Mouse (Mus musculus) hindbrain, embryonic 11.5 days (tissue): Measurements from ENCODE around the gene Gm9857. TPM values are rescaled to one million over a fixed set of nuclear protein-coding genes. Genes with fewer than 3 reads are reported as not detected.
A peak's percentile ranks its signal among the peaks of the same experiment; 100 is the strongest.

Experiments
- ATAC-seq: fragments of 200-750 bp; cut with Nextera tagmentation; 2 replicates; pipeline ENCODE4 v1.8.0; 2017; ENCODE audit warnings: mild to moderate bottlenecking, moderate TSS enrichment, moderate library complexity; ENCODE audit not compliant: low FRiP score
- DNase-seq: peaks from one replicate; pipeline ENCODE4 v3.0.0-alpha.2; 2015; ENCODE audit warnings: low spot score
- H3K27ac ChIP-seq: fragments of 300-500 bp; sonication (generic); 2 replicates; pipeline ENCODE4 v1.5.1; 2014; ENCODE audit warnings: mild to moderate bottlenecking, low read depth, low read length
- H3K27me3 ChIP-seq: fragments of 300-500 bp; sonication (generic); 2 replicates; pipeline ENCODE4 v1.6.1; 2014; ENCODE audit warnings: mild to moderate bottlenecking, low read length, moderate library complexity, mixed read lengths; ENCODE audit not compliant: control insufficient read depth, insufficient read depth
- H3K36me3 ChIP-seq: fragments of 300-500 bp; sonication (generic); 2 replicates; pipeline ENCODE4 v1.6.1; 2014; ENCODE audit warnings: mild to moderate bottlenecking, low read length, moderate library complexity, mixed read lengths; ENCODE audit not compliant: control insufficient read depth, insufficient read depth
- H3K4me1 ChIP-seq: fragments of 300-500 bp; sonication (generic); replicated peaks from 2 replicates; pipeline ENCODE4 v1.6.1; 2014; ENCODE audit warnings: low read length, mixed read lengths; ENCODE audit not compliant: control insufficient read depth, insufficient read depth
- H3K4me2 ChIP-seq: fragments of 300-500 bp; sonication (generic); replicated peaks from 2 replicates; pipeline ENCODE4 v1.6.1; 2014; ENCODE audit warnings: mild to moderate bottlenecking, low read depth, low read length
- H3K4me3 ChIP-seq: fragments of 300-500 bp; sonication (generic); 2 replicates; pipeline ENCODE4 v1.5.1; 2014; ENCODE audit warnings: low read depth, low read length
- H3K9ac ChIP-seq: fragments of 300-500 bp; sonication (generic); 2 replicates; pipeline ENCODE4 v1.6.1; 2014; ENCODE audit warnings: low read depth, low read length
- H3K9me3 ChIP-seq: fragments of 300-500 bp; sonication (generic); 2 replicates; pipeline ENCODE4 v1.6.1; 2016; ENCODE audit warnings: low read length; ENCODE audit not compliant: control insufficient read depth
- WGBS: fragments of 180-500 bp; shearing (Covaris S2); extraction: QIAGEN DNeasy Blood & Tissue Kit; methylation state at CpG from one replicate; pipeline ENCODE4 v1.1.7; 2014; 5-methylcytosine and 5-hydroxymethylcytosine counted together
- polyA plus RNA-seq: library from polyadenylated mRNA; unstranded; fragments of >200 nt; fragmentation: Nextera tagmentation; extraction: Ambion mirVana; gene quantifications from 2 replicates; pipeline ENCODE4 v1.2.1, GENCODE M21; 2014

Gm9857 gene
- polyA plus RNA-seq: 0.52 TPM in 1 of 2 replicates, not detected in the other

DNA sequence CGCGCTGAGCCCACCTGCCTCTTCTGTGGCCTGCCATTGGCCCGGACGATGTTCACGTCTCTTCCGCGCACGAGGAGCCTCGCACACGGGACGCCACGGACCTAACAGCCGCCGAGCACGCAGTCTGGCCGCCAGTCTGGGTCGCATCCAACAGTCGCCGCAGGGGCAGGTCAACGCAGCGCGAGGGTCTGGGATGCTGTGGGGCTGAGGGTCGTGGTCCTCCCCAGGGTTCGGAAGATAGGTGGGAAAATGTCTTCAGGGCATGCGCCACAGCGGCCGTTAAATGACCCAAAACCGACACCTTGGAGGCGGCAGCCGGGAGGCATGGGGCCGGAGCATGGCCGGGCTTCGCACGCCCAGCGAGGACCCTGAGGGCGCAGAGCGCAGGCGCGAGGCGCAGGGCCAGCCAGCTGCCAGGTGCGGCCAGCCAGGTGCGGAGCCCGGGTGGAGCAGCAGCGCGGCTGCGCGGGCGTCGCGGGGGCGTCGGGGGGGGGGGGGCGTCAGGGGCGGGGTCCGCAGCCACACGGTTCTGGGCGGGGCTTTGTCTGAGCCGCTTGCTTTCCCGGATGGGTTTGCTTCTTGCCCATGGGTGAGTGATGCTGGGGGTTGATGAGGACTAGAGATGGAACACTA lies at the start of gene Gm9857:
Gene Gm9857 (minus strand): TSS at position 445 of the 633 bp plus-strand sequence.
- Histone ChIP-seq H3K36me3 (no peaks in the 10 kb centered on the region), H3K9ac (no peak within 1 kb of the TSS), H3K4me2 (peak within 1 kb of the TSS; percentile 40), H3K27me3 (no peaks in the 10 kb centered on the region), H3K4me3 (peak within 1 kb of the TSS; percentile 16; the same call in 1 of the 2 replicates), H3K4me1 (no peaks in the 10 kb centered on the region), H3K27ac (no peak within 1 kb of the TSS), H3K9me3 (no peaks in the 10 kb centered on the region)
- DNase-seq: peak; percentile 31
- peak; percentile 70 for ATAC-seq
- WGBS: 61% methylated on average over 44 of the region's 59 CpGs

DNA sequence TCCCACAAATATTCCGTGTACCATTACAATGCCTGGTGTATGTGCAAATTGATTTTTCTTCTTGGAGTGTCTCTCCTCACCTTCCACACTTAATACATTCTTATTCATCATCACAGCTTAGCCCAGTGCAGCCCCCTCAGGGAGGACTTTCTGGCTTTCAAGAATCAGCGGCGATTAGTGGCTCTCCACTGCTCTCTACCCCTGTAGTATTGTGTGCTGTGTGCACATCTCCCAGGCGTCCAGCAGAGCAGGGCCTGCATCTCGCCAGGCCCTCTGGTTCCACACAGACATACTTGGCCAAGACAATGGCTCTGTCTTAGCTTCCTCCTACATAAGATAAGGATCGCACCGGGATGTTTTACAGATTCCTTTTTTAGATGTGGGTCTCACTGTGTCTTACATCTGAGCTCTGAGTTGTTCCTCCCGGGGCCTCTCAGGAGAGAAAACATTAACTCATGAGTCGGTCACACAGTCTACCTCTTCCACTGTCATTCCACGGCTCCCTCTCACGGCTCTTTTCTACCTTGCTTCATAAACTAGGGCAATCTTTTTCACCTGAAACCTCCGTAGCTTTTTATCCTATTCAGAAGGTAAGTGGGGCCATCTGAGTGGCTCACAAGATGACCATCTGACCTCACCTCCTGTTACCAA lies 46.9 kb upstream of the Gm9857 start:
- no peak overlapping the region for H3K4me2 ChIP-seq
- H3K36me3 ChIP-seq: no peaks in the 10 kb centered on the region
- H3K9ac ChIP-seq: 0 out of 2 replicates have a peak overlapping the region, but pooled peaks have one; percentile 28
- H3K27ac ChIP-seq: no peak overlapping the region
- ATAC-seq (peak; percentile 70), DNase-seq (no peak)
- H3K4me1 ChIP-seq: no peaks in the 10 kb centered on the region
- H3K27me3 ChIP-seq: no peaks in the 10 kb centered on the region
- WGBS: 64% methylated on average over 12 of the region's 12 CpGs
- H3K9me3 ChIP-seq: no peaks in the 10 kb centered on the region
- no peak overlapping the region for H3K4me3 ChIP-seq

DNA sequence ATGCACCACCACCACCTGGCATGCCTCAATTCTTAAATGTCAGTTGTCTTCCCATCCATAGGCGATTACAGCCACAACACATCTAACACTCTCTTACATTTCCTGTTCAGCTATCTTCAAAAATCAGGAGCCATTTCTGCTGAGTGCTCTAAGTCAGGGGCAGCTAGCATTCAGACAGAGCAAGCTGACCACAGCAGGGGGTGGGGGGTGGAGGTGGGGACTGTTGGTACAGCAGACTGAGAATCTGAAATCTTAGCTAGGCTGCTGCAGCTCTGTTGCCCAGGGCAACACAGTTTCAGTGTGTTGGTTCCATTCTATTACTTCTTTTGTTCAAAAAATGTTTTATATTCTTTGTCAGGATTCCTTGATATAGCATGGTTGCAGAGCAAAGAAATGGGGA lies 46.3 kb upstream of the Gm9857 start:
- H3K9me3 ChIP-seq: no peaks in the 10 kb centered on the region
- H3K4me1 ChIP-seq: no peaks in the 10 kb centered on the region
- H3K27me3 ChIP-seq: no peaks in the 10 kb centered on the region
- no peak overlapping the region for H3K4me2 ChIP-seq
- H3K36me3 ChIP-seq: no peaks in the 10 kb centered on the region
- 81% methylated on average over 1 of the region's 1 CpGs for WGBS
- H3K9ac ChIP-seq: no peak overlapping the region
- DNase-seq (peak; percentile 31), ATAC-seq (no peak)
- H3K4me3 ChIP-seq: no peak overlapping the region
- no peak overlapping the region for H3K27ac ChIP-seq

DNA sequence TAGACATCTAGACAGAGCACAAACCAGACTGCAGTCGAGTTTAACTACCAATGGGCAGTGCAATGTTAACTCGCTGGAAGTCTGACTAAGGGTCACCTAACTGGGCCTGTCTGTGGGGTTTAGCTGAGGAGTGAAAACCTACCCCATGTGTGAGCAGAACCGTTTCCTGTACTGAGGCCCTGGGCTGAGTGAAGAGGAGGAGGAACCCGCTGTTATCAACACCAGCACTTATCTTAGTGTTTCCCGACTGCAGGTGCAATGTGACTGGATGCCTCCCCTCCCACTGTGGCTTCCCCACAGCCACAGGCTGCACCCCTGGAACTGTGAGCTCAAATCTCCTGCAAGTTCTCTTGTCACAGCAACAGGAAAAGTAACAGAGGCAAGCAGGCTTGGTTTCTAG lies 43.7 kb upstream of the Gm9857 start:
- Histone ChIP-seq H3K9me3 (no peaks in the 10 kb centered on the region), H3K4me2 (no peak overlapping the region), H3K27me3 (no peaks in the 10 kb centered on the region), H3K4me3 (no peak overlapping the region), H3K9ac (no peak overlapping the region), H3K36me3 (peaks cover 5% of the 10 kb centered on the region; the same call in 1 of the 2 replicates), H3K4me1 (no peaks in the 10 kb centered on the region), H3K27ac (no peak overlapping the region)
- WGBS: 84% methylated on average over 5 of the region's 5 CpGs
- ATAC-seq (no peak), DNase-seq (no peak)

DNA sequence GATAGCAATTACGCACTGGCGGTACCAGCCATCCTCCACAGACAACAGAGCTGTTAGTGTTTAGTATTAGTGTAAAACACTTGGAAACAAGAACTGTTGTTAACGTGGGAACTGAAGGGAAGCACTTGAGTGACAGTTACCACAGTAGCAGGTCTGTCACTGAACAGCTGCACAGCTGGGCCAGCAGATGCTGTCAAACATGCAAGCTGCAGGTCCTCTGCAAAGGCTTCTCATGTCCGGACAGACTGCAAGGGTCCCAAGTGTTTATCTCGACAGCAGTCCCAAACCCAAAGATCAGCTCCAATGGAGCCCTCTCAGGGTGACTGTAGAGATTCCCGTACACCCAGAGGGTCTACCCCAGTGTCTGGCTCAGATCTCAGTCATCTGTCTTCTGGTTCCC lies 41.7 kb upstream of the Gm9857 start:
- no peaks in the 10 kb centered on the region for H3K4me1 ChIP-seq
- no peak overlapping the region for H3K4me2 ChIP-seq
- no peaks in the 10 kb centered on the region for H3K9me3 ChIP-seq
- DNase-seq (no peak), ATAC-seq (no peak)
- H3K27me3 ChIP-seq: no peaks in the 10 kb centered on the region
- H3K4me3 ChIP-seq: no peak overlapping the region
- H3K9ac ChIP-seq: no peak overlapping the region
- peaks cover 5% of the 10 kb centered on the region; the same call in 1 of the 2 replicates for H3K36me3 ChIP-seq
- WGBS: 90% methylated on average over 6 of the region's 6 CpGs
- no peak overlapping the region for H3K27ac ChIP-seq

DNA sequence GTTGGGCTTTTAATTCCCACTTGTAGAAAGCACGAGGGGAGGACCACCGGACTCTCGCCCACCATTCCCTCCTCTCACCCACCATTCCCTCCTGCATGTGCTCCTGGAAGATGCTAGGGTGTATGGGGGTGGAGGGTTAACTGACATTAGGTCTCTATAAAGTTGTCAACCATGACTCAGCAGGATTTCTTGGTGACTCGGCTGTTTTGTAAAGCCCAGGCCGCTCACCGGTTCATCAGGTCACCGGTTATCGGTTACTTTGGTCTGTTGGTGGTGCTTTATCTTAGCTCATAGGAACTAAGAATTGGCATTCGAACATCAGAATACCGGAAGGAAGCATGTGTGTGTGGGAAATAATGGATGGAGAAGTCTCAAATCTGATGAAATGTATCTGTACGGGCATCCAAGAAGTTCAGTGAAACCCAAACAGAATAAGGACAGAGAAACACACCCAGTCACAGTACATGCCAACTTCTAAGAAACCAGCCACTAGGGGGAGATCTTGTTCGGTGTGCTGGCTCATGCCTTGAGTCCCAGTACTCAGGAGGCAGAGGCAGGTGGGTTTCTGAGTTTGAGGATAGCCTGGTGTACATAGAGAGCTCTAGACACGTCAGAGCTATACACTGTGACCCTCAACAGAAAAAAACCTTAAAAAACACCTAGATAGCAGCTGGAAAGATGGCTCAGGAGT lies 37.2 kb upstream of the Gm9857 start:
- 93% methylated on average over 13 of the region's 13 CpGs for WGBS
- H3K4me1 ChIP-seq: no peaks in the 10 kb centered on the region
- peaks cover 5% of the 10 kb centered on the region; the same call in 1 of the 2 replicates for H3K36me3 ChIP-seq
- no peak overlapping the region for H3K9ac ChIP-seq
- no peak overlapping the region for H3K4me2 ChIP-seq
- no peak overlapping the region for H3K27ac ChIP-seq
- no peaks in the 10 kb centered on the region for H3K9me3 ChIP-seq
- DNase-seq: no peak
- no peak for ATAC-seq
- H3K27me3 ChIP-seq: no peaks in the 10 kb centered on the region
- H3K4me3 ChIP-seq: no peak overlapping the region

DNA sequence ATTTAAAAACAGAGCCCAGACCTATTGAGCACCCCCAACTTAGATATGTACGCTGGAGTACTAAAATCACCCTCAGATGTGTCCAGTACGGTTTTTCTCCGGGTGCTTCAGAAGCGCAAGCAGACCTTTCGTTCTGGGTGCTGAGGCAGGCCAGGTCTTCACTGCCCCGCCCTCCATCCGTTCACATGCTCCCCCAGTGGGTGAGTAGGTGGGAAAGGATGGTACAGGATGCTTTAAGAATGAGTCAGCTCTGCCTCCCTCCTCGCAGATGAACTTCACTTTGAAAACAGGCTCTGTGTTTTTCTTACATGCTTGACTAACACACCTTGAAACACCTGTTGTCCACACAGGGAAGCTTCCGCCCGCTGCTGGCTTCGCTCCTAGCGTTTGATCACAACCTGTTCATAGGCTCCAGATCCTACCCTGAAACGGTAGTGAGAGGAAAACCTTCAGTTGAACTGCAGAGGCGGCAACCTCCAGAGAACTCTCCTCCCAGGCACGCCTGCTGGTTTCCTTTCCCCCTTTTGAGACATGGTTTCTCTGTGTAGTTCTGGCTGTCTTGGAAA lies 34.8 kb upstream of the Gm9857 start:
- no peaks in the 10 kb centered on the region for H3K4me1 ChIP-seq
- H3K27me3 ChIP-seq: no peaks in the 10 kb centered on the region
- peaks cover 5% of the 10 kb centered on the region; the same call in 1 of the 2 replicates for H3K36me3 ChIP-seq
- H3K27ac ChIP-seq: no peak overlapping the region
- H3K9me3 ChIP-seq: no peaks in the 10 kb centered on the region
- no peak for DNase-seq
- ATAC-seq: no peak
- 88% methylated on average over 15 of the region's 15 CpGs for WGBS
- H3K9ac ChIP-seq: no peak overlapping the region
- H3K4me2 ChIP-seq: no peak overlapping the region
- H3K4me3 ChIP-seq: no peak overlapping the region

DNA sequence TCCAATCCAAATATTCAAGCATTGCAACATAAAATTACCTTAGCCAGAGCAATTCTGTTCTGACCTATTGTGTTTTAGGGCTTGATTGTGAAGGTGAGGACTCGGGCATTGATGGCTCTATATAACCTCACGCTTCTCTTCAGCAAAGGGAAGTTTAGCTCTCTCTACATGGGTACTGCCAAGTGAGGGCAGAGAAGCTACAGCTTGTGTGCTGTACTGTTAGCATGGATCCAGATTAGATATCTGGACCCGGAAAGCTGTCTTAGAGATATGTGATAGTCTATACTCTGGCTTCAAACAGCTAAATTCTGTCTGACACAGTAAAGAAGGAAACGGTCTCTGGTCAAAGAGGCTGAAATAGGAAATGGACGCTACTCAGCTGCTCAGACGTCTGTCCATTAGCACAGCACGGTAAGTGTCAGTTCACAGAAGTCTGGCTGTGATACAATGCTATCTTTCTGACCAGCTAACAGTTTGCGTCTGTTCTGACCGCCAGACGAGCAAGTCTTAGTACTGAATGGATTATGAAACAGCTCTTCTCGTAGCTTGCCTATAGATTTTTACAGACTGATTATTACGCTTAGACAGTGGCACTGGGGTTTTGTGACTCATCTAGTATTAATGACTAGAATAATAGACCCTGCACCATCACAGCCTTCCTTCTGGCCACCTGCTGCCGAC lies 33.9 kb upstream of the Gm9857 start:
- no peak overlapping the region for H3K27ac ChIP-seq
- no peaks in the 10 kb centered on the region for H3K9me3 ChIP-seq
- no peak overlapping the region for H3K9ac ChIP-seq
- WGBS: 90% methylated on average over 13 of the region's 13 CpGs
- DNase-seq: no peak
- H3K36me3 ChIP-seq: no peaks in the 10 kb centered on the region
- no peaks in the 10 kb centered on the region for H3K27me3 ChIP-seq
- H3K4me1 ChIP-seq: no peaks in the 10 kb centered on the region
- H3K4me2 ChIP-seq: no peak overlapping the region
- ATAC-seq: no peak
- H3K4me3 ChIP-seq: no peak overlapping the region
